Mouse (Mus musculus): ENCODE data around the gene Stk16. TPM values are rescaled to one million over a fixed set of nuclear protein-coding genes. Genes with fewer than 3 reads are reported as not detected.

Stk16 gene
- polyA plus RNA-seq, 1 experiment: 60.2 TPM

DNA sequence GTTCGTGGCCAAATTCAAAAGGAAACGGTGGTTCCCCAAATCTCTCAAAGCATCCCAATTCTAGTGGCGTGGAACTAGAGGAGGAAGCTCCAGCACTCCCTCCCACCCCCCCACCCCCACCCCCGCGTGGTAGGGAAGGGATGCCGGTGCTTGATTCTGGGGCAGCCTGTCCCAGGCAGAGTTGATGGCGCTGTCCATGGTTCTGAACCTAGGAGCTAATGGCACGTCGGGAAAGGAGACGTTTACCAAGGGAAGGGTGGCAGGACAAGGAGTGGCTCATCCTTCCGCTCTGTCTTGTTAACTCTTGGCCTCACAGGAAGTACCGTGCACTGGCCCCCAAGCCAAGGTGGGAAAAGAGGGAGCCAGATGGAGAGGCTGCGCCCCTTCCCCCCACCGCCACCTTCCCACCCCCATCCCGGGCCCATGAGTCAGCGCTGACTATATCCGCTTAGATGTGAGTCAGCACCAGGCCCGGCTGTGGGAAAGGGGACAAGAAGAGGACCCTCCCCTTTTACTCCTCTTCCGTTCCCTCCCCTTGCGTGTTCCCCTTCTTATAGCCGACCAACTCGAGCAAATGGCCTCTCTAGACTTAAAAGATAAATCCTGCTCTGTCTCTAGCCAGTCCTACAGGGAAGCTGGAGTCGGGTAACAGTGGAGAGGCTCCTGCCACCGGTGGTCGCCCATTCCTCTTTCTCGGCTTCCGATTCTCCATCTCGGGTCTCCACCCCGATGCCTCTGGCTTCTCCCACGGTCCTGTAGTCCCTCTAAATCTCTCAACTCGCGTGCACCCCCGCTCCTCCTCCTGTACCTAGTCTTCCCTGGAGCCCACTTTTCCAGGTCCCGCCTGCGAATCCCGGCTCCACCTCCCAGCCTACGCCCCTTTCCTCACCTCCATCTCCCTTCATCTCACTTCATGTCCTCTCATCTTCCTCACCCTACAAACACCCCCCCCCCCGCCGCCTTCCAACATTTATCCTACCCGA lies 52.6 kb downstream of the Stk16 start:
- H3K4me3 ChIP-seq (ENCODE audit: insufficient read depth, low read depth, low read length): no peak overlapping the region
- no peak overlapping the region for H3K27ac ChIP-seq (replicated peaks; ENCODE audit: low read depth, low read length)
- H3K4me1 ChIP-seq (ENCODE audit: control insufficient read depth, insufficient read depth, insufficient read length, low read length): no peaks in the 10 kb centered on the region

DNA sequence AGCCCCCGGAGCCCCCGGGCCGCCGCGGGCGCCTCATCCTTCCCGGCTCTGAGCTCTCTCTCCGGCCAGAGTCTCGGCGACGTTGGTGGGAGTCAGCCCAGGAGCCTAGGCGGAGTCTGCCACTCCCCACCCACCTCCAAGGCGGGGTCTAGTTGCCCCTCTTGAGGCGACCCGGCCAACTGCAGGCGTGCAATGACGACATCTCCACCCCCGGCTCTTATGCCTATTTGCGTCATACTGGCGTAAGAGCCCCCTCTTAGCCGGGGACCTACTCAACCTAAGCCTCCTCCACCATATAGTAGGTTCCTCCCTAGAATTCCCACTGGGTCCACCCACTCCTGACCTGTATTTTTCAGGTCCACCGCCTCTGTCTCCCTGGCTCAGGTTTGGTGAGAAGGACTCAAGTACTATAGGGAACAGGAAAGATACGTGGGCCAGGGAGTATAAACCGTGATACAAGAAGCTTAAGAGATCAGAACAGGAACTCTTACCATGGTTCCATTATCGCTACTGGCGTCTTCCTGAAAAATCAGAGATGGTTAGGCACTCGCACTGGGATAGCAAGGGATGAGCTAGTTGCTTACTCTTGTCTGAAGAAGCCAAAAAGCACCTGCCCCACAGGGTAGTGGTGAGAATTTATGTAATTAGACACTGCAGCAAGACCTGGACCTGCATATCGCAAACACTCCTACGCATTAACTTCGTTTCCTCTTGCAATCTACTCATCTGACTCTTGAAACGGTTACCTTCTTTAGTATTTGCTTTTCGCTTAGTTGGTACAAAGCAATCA lies 53.6 kb downstream of the Stk16 start, which contains the start of gene Ptprn:
TSS of gene Ptprn (minus strand) at position 412 of the 790 bp plus-strand sequence.
- no peak within 1 kb of the TSS for H3K4me3 ChIP-seq (ENCODE audit: insufficient read depth, low read depth, low read length)
- H3K4me1 ChIP-seq (ENCODE audit: control insufficient read depth, insufficient read depth, insufficient read length, low read length): no peaks in the 10 kb centered on the region
- no peak within 1 kb of the TSS for H3K27ac ChIP-seq (replicated peaks; ENCODE audit: low read depth, low read length)

Other genes starting within 250 kb of the Stk16 start
- gene Nhej1, start 85.6 kb upstream of the Stk16 start, polyA plus RNA-seq (2012; ENCODE audit: insufficient read depth, insufficient read length, missing spikeins): 7.3 and 8.2 TPM in 2 replicates
- not detected in 2 replicates for gene Slc23a3, start 76.9 kb upstream of the Stk16 start, polyA plus RNA-seq (2012; ENCODE audit: insufficient read depth, insufficient read length, missing spikeins)
- gene Cnppd1, start 68.1 kb upstream of the Stk16 start, polyA plus RNA-seq (2012; ENCODE audit: insufficient read depth, insufficient read length, missing spikeins): 15.2 and 16.4 TPM in 2 replicates
- gene Retreg2, start 68.1 kb upstream of the Stk16 start, polyA plus RNA-seq (2012; ENCODE audit: insufficient read depth, insufficient read length, missing spikeins): 30.7 and 39.4 TPM in 2 replicates
- 15.2 and 21.5 TPM in 2 replicates for gene Zfand2b, start 42.2 kb upstream of the Stk16 start, polyA plus RNA-seq (2012; ENCODE audit: insufficient read depth, insufficient read length, missing spikeins)
- 17.8 and 28.8 TPM in 2 replicates for gene Abcb6, start 30.4 kb upstream of the Stk16 start, polyA plus RNA-seq (2012; ENCODE audit: insufficient read depth, insufficient read length, missing spikeins)
- gene Ankzf1, start 18.7 kb upstream of the Stk16 start, polyA plus RNA-seq (2012; ENCODE audit: insufficient read depth, insufficient read length, missing spikeins): 3.6 and 7.0 TPM in 2 replicates
- 13.6 and 21.0 TPM in 2 replicates for gene Atg9a, start 18.6 kb upstream of the Stk16 start, polyA plus RNA-seq (2012; ENCODE audit: insufficient read depth, insufficient read length, missing spikeins)
- gene Glb1l, start within 50 bp of the Stk16 start, polyA plus RNA-seq (2012; ENCODE audit: insufficient read depth, insufficient read length, missing spikeins): 5.3 and 6.3 TPM in 2 replicates
- gene Tuba4a, start 9.0 kb downstream of the Stk16 start, polyA plus RNA-seq (2012; ENCODE audit: insufficient read depth, insufficient read length, missing spikeins): 78.7 and 108 TPM in 2 replicates
- gene A630095N17Rik, start 21.3 kb downstream of the Stk16 start, polyA plus RNA-seq (2012; ENCODE audit: insufficient read depth, insufficient read length, missing spikeins): not detected in 2 replicates
- gene Dnajb2, start 25.6 kb downstream of the Stk16 start, polyA plus RNA-seq (2012; ENCODE audit: insufficient read depth, insufficient read length, missing spikeins): 39.6 and 65.4 TPM in 2 replicates
- gene Ptprn, start 53.7 kb downstream of the Stk16 start, polyA plus RNA-seq (2012; ENCODE audit: insufficient read depth, insufficient read length, missing spikeins): not detected in 2 replicates
- gene Resp18, start 67.6 kb downstream of the Stk16 start, polyA plus RNA-seq (2012; ENCODE audit: insufficient read depth, insufficient read length, missing spikeins): not detected in 2 replicates
- gene Dnpep, start 107.2 kb downstream of the Stk16 start, polyA plus RNA-seq (2012; ENCODE audit: insufficient read depth, insufficient read length, missing spikeins): 72.6 and 86.4 TPM in 2 replicates
- gene Des, start 149.5 kb downstream of the Stk16 start, polyA plus RNA-seq (2012; ENCODE audit: insufficient read depth, insufficient read length, missing spikeins): 68.8 and 75.5 TPM in 2 replicates
- 5.7 and 11.3 TPM in 2 replicates for gene Speg, start 164.5 kb downstream of the Stk16 start, polyA plus RNA-seq (2012; ENCODE audit: insufficient read depth, insufficient read length, missing spikeins)
- gene Gmppa, start 225.1 kb downstream of the Stk16 start, polyA plus RNA-seq (2012; ENCODE audit: insufficient read depth, insufficient read length, missing spikeins): 31.6 and 47.1 TPM in 2 replicates
- gene Asic4, start 239.6 kb downstream of the Stk16 start, polyA plus RNA-seq (2012; ENCODE audit: insufficient read depth, insufficient read length, missing spikeins): not detected in 2 replicates

All from brown adipose tissue, adult 24 weeks (tissue).